Mouse (Mus musculus) gastrocnemius, adult 18-20 months (tissue): ENCODE results near the gene Map7. TPM values are rescaled to one million over a fixed set of nuclear protein-coding genes. Genes with fewer than 3 reads are reported as not detected.

Source experiments
- DNase-seq: peaks from one replicate; pipeline ENCODE4 v3.0.0; 2021; ENCODE audit warnings: low spot score
- total RNA-seq, 2 experiments: library from RNA; stranded (reverse); gene quantifications; 2 replicates each; pipeline ENCODE4 v1.2.3; 2021

The Map7 gene
- total RNA-seq, 2 experiments from 2014 or later: 5.0 to 6.7 TPM

DNA sequence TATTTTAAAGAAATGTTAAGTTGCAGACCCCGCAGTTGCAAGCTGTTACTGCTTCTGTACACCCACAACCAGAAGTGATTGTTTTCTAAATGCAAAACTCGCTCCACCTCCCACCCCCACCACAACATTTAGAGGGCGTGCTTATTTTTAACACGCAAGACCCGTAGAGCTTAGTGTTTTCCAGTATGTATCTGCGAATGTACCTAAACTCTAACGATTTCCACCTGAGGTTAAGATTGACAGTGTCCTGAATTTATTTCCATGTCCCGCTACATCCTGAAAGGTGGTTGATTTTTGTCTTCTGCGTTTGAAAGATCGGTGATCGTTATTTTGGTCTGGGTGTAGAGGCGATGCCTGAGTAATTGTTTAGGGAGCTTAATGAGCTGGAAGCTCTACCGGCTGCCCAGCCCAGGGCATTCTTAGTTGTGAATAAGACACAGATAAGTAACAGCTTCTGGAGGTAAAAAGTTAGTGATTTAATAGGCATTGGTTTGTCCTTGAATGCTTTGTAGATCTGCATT lies 1.6 kb downstream of the Map7 start:
- DNase-seq: no peak

DNA sequence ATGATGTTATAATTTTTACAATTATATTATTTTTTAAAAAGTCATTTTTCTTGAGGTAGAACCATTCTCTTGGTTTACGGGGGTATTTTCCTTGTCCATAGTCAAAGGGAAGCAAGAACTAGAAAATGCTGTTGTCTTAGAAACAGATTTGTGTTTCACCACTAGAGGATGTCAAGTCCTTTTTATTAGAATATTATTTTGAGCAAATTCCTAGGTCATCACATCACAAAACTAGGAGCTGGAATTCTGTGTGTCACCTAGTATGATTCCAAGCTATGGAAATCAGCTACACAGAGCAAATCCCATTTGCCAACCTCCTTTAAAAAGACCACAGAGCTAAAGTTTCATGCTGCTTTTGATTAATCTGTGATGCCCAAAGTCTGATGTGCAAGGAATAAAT lies 3.9 kb downstream of the Map7 start:
- DNase-seq: no peak

DNA sequence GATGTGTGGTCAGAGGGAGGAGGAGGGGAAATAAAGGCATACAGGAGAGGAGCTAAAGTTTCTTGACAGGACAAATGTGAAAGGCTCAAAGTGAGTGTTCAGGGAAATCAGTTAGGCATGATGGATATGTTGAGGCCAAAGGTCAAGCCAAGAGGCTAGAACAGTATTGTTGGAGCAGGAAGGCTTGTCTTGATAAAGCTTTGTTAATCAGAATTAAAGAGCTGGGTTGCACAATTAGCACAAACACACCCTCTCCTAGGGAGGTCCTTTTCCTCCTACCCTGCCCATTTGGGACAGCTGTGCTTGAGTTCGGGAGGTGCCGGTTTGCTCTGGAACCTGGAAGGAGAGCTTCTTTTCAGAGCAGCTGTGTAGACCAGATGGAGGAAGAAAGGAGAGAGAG lies 5.2 kb downstream of the Map7 start:
- DNase-seq: no peak

DNA sequence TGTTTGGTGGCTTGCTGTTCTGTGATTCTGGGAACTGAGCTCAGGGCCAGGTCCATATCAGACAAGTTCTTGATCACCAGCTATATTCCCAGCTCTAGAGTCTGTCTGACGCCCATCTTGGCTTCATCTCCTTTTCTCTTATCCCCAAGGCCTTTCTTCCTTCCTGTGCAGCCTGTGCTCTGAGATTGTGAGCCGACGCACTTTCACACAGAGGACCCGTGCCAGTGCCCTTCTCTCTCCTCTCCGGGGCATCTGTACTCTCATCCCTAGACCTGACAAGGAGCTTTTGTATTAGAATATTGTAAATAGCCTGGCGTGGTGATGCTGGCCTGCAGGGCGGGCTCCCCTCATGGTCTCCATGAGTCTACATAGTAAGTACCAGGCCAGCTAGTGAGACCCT lies 7.1 kb downstream of the Map7 start:
- no peak for DNase-seq

DNA sequence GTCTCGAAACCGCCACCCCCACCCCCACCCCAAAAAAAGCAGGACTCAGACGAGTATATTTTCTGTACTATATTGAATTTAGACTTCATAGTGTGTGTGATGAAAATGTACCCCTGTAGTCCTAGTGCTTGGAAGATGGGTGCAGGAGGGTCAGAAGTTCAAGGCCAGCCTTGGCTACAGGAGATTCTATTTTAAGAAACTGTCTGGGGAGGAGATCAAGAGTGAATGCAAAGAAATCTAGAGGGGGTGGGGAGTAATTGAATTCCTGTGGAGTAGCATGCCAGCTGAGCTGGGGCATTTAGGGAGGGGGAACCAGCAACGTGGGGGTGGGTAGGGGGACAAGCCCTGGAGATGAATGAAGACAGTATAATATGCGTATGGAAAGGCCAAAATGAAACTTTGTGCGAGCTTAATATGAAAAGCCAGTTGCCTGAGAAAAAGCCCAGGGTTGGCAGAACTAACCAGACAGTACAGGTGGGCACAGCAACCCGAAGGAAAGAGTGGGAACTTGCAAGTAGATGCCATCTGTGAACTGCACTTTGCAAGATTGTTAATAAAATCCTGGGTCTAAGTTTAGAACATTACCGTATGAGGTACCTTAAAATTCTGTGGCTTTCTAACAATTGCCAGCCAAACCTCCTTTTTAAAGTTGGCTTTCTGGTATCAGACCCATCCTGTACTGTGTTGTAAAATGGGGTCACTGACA lies 8.9 kb downstream of the Map7 start:
- DNase-seq: no peak

DNA sequence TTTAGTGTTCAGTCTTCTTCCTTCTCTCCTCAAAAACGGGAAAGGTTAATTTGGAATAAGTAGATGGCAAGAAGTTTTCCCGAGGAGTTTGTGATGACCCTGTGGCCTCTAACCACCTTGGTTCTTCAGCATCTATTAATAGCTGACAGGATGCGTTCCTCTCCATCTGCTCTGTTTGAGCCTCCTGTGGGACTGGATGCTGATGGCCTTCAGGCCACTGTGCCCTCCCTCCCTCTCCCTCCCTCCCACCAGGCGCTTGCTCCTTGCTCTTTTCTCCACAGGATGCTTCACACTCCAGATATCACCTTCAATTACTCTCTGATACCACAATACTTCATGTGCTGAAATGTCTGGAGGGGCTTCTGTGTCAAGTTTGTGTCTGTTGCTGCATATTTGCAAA lies 10.5 kb downstream of the Map7 start:
- DNase-seq: no peak

DNA sequence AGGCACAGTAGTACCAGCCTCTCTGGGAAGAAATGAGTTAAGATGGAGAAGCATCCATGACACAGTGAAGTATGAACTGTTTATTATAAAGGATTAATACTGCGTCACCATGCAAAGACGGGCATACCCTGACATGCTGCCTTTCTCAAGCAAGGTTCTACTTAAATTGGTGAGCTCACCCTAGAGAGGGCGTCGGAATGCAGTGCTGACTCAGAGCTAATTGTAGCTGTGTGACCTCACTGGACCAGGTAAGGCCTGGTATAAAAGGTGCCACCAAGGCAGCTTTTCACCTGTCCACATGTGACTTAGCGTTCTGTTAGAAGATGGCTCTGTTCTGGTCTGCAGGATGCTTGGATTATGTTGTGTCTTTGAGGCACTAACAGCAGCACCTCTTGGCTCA lies 11.0 kb downstream of the Map7 start:
- DNase-seq: no peak

DNA sequence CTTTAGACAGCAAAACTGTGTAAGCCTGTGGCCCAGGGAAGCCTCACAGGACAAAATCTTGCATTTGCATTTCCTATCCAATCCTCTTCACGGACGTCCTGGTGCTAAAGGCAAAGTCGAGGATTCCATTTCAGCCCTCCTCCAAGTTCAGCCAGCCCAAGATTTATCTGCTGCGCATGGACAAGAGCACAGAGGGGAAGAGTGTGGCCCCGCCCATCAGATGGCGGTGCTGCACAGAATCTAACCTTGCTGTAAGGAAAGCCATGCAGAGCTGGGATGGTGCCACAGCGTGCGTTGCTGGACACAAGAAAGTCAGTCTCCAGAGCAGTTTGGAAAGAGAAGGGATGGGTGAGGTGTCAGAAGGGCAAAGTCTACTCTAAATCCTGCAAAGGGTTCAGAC lies 12.6 kb downstream of the Map7 start:
- DNase-seq: no peak

DNA sequence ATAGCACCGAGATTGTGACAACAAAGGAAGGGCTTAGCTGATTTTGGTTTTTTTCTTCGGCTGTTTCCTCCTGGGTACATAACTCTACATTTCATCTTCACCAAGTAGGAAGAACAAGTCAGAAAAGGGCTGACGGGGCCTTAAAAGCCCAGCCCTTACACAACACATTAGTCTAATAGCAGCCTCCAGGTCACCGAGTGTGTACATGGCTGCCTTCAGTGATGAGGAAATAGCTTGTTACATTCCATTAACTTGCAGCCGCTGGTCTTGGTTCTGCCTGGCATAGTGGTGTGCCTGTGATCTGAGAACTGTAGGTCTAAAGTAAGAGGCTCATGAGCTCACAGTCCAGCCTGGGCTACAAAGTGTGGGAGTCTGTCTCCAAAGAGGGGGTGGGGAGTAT lies 16.5 kb downstream of the Map7 start:
- no peak for DNase-seq

DNA sequence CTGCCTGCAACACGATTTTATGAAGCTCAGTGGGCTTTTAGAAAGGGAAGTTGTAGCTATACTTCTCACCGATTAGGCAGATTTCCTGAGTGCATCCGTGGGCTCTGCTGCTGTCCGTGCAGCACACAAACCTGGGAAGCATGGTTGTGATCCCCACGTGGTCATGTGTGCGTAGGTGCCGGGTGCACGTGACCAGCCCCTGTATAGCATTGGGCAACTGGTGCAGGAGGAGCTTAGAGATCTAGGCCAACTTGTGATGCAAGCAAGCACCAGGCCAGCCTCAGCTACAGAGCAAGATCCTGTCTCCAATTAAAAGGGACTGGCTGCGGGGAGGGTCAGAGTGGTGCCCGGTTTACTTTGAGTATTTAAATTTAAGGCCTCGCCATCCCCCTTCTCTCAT lies 18.5 kb downstream of the Map7 start:
- DNase-seq: no peak

DNA sequence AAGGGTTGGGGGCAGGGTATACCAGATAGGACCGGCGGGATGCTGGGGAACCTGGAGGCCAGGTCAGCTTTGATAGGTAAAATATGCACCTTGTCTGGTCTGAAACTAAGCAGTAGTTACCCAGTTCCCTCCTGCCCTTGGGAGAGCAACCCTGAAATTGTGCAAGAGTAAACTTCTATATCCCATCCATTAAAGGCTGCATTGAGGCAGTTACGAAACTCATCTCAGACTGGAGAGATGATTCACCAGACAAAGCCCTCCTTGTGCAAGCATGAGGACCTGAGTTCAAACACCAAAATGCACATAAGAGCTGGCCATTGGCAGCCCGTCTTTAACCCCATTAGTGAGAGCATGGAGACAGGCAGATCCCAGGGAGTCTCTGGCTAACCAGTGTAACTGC lies 19.2 kb downstream of the Map7 start:
- no peak for DNase-seq

DNA sequence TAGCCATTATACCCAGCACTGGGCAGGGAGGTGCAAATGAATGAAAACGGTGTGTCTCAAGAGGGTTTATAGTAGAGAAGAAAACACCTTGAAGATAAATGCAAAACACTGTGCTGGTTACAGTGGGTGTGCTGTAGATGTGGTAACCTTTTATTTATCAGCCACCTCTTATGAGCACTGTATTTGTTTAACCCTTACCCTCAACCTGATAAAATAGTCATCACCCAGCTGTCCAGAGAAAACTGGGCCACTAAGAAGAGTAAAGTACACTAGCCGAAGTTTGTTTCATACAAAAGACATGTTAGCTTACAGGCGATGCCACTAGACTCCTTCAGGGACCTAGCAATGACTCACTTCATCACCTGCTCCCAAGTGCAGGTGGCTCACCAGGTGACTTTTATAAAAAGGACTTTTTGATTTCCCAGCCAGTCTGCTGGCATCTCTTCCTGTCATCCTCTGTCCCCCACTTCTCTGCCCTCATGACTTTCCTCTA lies 21.0 kb downstream of the Map7 start:
- DNase-seq: no peak

DNA sequence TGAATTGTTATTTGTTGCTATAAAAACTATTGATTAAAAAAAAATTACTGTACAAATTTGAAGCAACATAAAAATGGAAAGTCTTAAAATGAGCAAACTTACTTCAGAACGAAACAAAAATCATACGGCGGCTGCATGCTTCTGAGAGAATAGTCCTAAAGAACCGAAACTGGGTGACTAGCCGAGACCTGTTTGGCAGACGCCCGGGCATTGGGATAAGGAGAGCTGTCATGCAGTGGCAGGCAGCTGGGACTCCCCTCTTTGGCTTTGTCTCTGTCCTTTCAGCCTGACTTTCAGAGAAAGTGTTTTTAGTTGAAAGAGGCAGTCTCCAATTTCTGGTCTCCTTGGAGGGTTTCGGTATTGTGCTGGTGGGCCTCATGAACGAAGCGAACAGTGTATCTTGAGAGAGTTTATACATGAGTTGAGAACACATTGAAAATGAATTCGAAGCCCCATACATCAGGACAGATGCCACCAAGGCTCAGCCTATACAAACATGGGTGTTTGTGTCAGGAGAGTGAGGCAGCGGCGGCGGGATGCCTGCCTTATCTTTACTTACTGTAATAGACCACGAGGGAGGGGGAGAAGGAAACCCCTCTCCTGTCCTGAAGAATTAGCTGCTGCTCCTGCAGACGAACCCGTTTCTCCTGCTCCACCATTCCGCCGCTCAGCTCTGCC lies 21.8 kb downstream of the Map7 start:
- no peak for DNase-seq

DNA sequence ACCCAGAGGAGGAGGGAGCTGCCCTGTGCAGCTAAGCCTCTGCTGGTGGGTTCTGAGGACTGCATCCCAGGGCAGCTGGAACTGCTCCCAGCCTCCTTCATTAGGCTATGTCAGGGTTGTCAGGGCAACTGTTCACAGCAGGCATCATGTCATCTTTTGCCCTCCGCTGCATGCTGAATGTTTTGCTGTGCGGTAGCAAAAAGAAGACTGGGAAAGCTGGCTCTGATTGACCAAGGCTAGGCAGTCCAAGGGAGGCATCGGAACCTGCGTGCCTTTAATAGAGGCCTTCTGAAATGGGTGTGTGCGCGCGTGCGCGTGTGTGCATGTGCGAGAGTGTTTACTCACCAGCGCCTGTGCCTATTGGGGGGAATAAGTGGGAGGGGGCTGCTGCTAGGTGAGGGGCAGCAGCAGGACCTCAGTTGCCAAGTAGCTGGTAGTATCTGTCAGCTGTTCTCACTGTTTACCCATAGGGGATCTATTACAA lies 22.4 kb downstream of the Map7 start:
- DNase-seq: peak; percentile 25

DNA sequence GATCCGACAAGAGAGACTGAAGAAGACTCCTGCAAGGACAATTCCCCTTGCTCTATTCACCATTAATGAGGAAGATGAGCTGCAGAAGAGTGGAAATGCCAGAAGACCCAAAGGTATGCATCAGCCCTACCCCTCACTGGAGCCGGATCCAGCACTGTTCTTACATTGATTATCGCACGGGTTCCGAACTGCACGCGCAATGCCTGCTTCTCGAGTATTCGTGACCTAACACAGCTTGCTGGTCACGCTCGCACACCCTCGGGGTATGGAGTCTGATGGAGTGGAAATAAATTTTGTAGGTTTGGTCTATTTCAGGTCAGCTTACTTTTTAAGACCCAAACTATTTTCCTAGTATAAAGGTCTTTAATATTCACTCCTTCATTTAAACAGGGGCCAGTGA lies 22.9 kb downstream of the Map7 start:
- DNase-seq: no peak

DNA sequence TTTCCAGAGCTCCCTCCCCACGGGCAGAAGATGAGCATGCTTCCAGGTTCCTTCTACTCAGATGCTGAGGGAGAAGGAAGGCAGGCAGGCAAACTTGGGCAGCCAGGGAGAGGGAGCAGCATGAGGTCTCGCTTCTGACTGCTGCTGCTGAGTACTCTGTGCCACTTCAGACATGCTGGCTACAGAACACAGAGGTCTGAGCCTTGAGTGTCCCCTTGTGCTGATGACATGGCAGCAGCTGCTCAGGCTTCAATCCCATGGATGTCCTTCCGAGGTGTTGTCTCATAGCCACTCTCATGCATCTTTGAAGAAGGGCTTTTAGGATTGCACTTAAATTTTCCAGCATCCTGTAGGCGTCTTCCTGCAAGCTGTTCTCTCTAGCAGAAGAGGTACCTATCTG lies 23.5 kb downstream of the Map7 start:
- no peak for DNase-seq

DNA sequence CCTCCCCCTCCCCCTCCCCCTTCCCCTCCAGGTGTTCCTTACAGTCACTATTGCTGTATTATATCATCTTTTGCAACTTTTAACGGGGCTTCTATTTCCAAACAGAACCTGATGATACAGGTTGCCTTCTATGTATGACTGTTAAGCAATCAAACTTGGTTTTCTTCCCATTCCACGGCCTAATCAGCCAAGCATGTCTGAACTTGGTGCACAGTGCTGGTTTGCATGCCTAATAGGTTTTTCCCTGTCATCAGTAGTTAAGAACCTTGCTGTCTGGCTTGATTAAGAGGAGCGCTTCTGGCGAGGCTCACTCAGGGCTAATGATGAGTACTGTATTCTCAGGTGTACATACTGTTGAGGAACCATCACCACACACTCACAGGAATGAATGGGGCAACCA lies 25.5 kb downstream of the Map7 start:
- DNase-seq: no peak

DNA sequence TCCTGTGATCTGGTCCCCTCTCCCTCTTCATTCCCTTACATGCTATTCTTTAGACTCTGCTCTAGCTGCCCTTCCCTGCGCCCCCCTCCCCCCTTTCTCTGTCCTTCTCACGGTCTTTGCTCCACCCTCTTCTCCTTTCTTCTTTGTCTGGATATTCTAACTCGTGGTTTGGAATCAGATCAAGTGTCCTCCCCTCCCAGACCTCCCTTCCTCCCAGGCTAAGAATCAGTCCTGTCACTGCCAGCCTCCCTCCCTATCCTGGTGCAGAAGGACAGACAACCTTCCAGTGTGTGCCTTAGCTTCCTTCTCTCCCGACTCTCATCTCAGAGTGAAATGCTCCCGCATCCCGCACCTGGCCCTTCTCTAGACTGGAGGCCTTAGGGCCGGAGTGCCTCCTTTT lies 27.8 kb downstream of the Map7 start:
- DNase-seq: no peak

DNA sequence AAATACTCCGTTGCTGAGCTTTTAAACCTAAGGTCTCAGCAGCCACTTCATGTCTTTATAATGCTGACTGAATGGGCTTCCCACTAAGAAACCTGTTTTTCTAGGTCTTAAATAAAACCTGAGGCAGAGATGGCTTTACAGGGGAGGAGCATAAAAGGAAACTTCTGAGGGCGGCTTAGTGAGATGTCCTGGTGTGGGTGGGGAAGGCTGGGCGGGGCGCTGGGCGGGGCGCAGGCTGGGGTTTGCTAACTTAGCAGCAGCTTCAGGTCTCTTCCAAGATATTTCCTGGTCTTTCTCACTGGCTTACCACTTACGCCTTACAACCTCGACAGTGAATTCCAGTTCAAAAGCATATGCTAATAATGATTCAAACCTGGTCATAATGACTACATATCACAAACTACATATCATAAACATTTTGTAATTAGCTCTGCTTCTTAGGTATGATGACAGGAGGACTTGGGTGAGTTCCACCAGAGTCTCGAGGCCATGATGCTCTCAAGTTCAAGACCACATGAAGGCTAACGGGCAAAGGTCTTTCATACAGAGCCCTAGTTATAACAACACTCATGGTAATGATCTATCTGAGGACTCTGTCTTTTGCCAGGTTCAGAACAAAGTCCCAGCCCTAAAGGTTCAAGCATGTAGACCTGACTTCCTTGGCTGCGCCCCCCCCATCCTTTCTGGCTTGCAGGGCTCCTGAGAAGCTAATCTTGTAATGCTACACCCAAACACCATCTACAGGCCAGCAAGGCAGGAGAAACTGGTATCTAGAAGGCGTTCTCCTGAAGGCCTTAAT lies 30.7 kb downstream of the Map7 start:
- DNase-seq: no peak

DNA sequence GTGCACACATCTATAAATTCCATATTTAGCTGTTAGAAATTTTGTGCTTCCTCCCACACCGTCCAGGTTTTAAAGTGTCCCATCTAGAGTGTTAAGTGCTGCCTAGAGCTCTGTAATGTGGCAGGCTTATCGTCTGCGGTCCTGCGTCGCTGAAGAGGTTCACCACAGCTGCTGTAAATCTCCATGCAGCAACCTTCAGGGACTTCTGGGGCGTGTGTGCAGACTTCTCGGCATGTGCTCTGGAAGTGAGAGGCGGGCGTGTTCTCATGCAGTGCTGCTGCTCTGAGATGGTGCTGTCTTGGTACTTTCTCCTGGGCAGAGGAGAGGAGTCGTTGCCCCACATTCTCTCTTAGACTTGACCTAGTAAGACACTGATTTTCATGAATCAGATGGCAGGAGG lies 32.9 kb downstream of the Map7 start:
- no peak for DNase-seq

DNA sequence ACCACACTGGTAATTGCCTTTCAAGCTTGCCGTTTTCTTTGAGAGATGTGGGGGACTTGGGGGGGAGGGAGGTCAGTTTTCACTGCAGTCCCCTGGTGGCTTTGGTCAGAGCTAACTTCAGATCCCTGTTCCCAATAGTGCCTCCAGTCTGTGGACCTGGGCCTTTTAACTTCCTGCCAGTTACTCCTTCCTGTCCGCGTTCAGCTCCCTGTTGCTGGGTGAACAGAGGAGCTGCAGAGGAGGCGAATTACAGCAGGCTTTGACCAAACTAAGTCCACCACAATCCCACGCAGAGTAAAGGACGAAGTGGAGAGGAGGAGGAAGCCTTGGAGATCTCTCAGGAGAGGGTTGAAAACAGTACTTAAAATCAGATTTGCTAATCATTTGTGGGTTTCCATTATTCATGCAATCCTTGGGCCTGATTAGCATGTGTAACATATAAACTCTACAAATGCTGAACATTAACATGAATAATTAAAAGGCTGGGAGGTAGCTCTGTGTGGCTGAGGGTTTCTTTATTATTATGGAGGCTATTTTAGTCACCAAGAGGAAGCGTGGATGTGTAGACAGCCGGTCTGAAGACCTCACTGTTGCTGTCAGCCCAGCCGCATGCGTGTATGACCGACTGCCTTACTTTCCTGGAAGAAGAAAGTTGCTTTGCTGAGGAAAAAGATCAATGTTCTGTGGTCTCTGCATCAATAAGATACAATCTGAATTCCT lies 33.6 kb downstream of the Map7 start:
- no peak for DNase-seq

DNA sequence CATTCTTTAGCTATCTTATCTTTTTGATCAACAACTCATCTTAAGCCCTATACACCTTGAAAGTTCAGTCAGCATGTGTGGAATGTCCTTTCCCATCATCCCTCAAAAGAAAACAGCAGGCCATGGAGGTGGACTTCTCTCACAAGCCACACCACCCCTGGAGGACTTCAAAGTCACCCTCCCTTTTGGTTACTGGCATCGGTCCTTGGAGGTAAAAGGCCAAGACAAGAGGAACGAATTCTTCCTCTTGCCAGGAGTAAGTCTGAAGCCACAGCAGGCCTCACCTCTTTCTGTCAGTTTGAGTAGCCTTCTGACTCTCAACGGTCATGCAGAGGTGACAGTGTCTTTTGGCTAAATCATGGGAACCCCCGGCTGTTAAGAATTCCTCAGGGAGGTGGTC lies 36.1 kb downstream of the Map7 start:
- no peak for DNase-seq
